Mouse (Mus musculus): ENCODE measurements around the gene Gm49395. TPM values are rescaled to one million over a fixed set of nuclear protein-coding genes. Genes with fewer than 3 reads are reported as not detected.

Gm49395 gene
- polyA plus RNA-seq, 2 experiments, result 1.4 to 7.3 TPM

DNA sequence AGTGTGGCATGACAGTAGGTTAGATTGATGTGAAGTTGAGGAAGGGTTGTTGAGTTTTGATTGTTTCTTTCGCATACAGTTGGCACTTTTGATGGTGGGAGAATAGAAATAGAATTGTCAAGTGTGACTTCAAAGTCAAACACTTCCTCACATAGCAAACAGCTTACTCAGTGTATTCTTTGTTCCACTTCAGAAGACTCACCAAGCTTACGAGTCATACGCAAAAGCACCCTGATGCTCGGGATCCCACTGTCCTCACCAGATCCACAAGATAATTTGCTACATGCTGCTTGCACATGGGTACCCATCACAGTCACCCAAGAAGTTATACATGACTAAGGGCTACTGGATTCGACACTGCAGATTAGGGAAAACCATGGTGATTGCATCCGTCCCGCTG is 36.8 kb upstream of the Gm49395 start:
- TF ChIP-seq POLR2A (IDR thresholded peaks at IDR 0.05; ENCODE audit: borderline replicate concordance, extremely low read depth, insufficient read depth, insufficient read length), result no peak
- no peak overlapping the region for H3K9ac ChIP-seq (ENCODE audit: low read depth, low read length, severe bottlenecking)
- no peak for DNase-seq (ENCODE audit: low spot score)
- WGBS, result 90% methylated on average over 7 of the region's 7 CpGs
- no peak for ATAC-seq (ENCODE audit: low FRiP score, low read depth)
- no peak overlapping the region for H3K4me2 ChIP-seq (replicated peaks; ENCODE audit: low read depth, low read length, severe bottlenecking)
- H3K27me3 ChIP-seq (ENCODE audit: control insufficient read depth, insufficient read depth, low read length), result no peaks in the 10 kb centered on the region
- H3K4me1 ChIP-seq (ENCODE audit: control insufficient read depth, insufficient read depth, low read length), result no peaks in the 10 kb centered on the region
- no peak overlapping the region for H3K27ac ChIP-seq (replicated peaks; ENCODE audit: low read depth, low read length)
- no peak overlapping the region for H3K4me3 ChIP-seq (replicated peaks; ENCODE audit: low read length)
- no peaks in the 10 kb centered on the region for H3K36me3 ChIP-seq (ENCODE audit: control insufficient read depth, insufficient read depth, low read length)
- H3K9me3 ChIP-seq (ENCODE audit: control insufficient read depth, low read length), result no peaks in the 10 kb centered on the region

DNA sequence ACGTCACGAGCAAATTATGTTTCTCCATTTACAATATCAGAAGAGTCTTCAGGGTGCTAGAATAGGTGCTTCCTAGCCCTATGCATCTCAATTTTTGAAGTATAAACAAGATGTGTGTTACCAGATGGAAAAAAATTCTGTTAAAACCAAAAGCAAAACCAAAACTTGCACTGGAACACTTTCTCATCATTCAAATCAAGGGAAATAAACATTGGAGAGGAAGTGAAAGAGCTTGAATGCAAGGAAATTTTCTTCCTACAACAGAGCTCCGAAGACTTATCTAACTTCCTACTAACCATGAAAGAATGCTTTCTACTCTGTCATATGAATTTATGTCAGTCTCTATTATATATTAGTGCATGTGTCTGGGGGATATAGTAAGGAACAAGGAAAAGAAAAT is 35.0 kb upstream of the Gm49395 start:
- H3K9ac ChIP-seq (ENCODE audit: low read depth, low read length, severe bottlenecking), result no peak overlapping the region
- 75% methylated on average over 3 of the region's 3 CpGs for WGBS
- DNase-seq (ENCODE audit: low spot score), result no peak
- no peaks in the 10 kb centered on the region for H3K9me3 ChIP-seq (ENCODE audit: control insufficient read depth, low read length)
- no peak overlapping the region for H3K4me2 ChIP-seq (replicated peaks; ENCODE audit: low read depth, low read length, severe bottlenecking)
- H3K27me3 ChIP-seq (ENCODE audit: control insufficient read depth, insufficient read depth, low read length), result no peaks in the 10 kb centered on the region
- no peak for ATAC-seq (ENCODE audit: low FRiP score, low read depth)
- H3K27ac ChIP-seq (replicated peaks; ENCODE audit: low read depth, low read length), result no peak overlapping the region
- peaks cover 3% of the 10 kb centered on the region for H3K4me1 ChIP-seq (ENCODE audit: control insufficient read depth, insufficient read depth, low read length)
- H3K36me3 ChIP-seq (ENCODE audit: control insufficient read depth, insufficient read depth, low read length), result no peaks in the 10 kb centered on the region
- H3K4me3 ChIP-seq (replicated peaks; ENCODE audit: low read length), result no peak overlapping the region
- no peak for TF ChIP-seq POLR2A (IDR thresholded peaks at IDR 0.05; ENCODE audit: borderline replicate concordance, extremely low read depth, insufficient read depth, insufficient read length)

DNA sequence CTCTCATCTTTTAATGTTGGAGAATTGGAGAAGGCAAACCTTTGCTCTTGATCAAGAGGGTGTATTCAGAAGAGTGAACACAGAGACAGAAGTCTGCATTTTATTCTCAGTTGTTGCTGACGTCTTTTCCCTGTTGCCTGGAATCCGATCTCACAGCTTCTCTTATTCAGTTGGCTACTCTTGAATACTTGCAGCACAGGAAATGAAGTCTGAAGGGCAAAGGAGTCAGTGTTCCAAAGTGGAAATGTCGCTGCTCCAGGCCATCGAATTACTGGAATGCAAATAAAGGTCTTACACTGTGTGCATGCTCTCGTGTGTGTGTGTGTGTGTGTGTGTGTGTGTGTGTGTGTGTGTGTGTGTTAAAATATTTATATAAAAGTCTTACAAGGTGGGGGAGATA is 30.7 kb upstream of the Gm49395 start:
- 18% methylated on average over 5 of the region's 5 CpGs for WGBS
- H3K27ac ChIP-seq (replicated peaks; ENCODE audit: low read depth, low read length), result no peak overlapping the region
- H3K4me2 ChIP-seq (replicated peaks; ENCODE audit: low read depth, low read length, severe bottlenecking), result no peak overlapping the region
- peaks cover 3% of the 10 kb centered on the region for H3K4me1 ChIP-seq (ENCODE audit: control insufficient read depth, insufficient read depth, low read length)
- DNase-seq (ENCODE audit: low spot score) (no peak), ATAC-seq (ENCODE audit: low FRiP score, low read depth) (no peak)
- no peak overlapping the region for H3K4me3 ChIP-seq (replicated peaks; ENCODE audit: low read length)
- H3K9me3 ChIP-seq (ENCODE audit: control insufficient read depth, low read length), result no peaks in the 10 kb centered on the region
- no peak for TF ChIP-seq POLR2A (IDR thresholded peaks at IDR 0.05; ENCODE audit: borderline replicate concordance, extremely low read depth, insufficient read depth, insufficient read length)
- no peaks in the 10 kb centered on the region for H3K27me3 ChIP-seq (ENCODE audit: control insufficient read depth, insufficient read depth, low read length)
- H3K9ac ChIP-seq (ENCODE audit: low read depth, low read length, severe bottlenecking), result no peak overlapping the region
- no peaks in the 10 kb centered on the region for H3K36me3 ChIP-seq (ENCODE audit: control insufficient read depth, insufficient read depth, low read length)

DNA sequence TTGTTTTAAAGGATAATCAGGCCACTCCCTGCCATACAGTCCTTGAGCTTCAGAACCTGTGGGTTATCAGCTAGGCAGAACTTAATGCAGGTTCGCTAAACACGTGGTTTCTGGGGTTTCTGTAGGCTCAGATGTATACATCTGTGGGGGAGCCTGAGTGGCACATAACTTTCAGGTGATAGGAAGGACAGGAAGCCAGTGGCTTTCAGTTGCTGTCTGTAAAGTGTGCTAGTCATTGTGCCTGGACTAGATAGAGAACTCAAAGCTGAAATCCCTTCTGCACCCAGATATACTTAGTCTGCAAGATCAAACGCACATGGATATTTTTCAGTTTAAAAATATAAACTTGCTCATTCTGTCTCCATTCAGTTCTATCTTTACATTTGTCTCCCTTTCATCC is 29.7 kb upstream of the Gm49395 start:
- Histone ChIP-seq H3K9ac (ENCODE audit: low read depth, low read length, severe bottlenecking) (no peak overlapping the region), H3K4me3 (replicated peaks; ENCODE audit: low read length) (no peak overlapping the region), H3K27ac (replicated peaks; ENCODE audit: low read depth, low read length) (no peak overlapping the region), H3K36me3 (ENCODE audit: control insufficient read depth, insufficient read depth, low read length) (no peaks in the 10 kb centered on the region), H3K9me3 (ENCODE audit: control insufficient read depth, low read length) (no peaks in the 10 kb centered on the region), H3K4me1 (ENCODE audit: control insufficient read depth, insufficient read depth, low read length) (peaks cover 3% of the 10 kb centered on the region), H3K4me2 (replicated peaks; ENCODE audit: low read depth, low read length, severe bottlenecking) (no peak overlapping the region), H3K27me3 (ENCODE audit: control insufficient read depth, insufficient read depth, low read length) (no peaks in the 10 kb centered on the region)
- no peak for TF ChIP-seq POLR2A (IDR thresholded peaks at IDR 0.05; ENCODE audit: borderline replicate concordance, extremely low read depth, insufficient read depth, insufficient read length)
- no peak for ATAC-seq (ENCODE audit: low FRiP score, low read depth)
- no peak for DNase-seq (ENCODE audit: low spot score)
- 74% methylated on average over 3 of the region's 3 CpGs for WGBS

DNA sequence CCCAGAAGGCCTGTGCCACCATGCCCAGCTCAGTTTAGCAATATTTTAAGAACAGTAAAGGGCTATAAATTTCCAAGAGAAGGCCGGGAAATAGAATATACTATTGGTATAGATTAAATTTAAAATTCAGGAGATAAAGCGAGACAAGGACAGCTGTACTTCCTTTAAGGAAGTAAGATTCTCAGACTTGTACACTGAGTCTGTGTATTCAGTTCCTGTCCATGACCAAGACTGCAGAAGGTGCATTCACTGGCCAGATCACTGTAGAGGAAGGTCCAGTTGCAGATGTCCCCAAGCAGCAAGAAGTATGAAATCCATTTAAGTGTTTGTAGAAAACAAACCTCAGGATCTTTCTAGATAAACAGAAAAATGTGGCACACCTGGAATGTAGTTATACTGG is 28.3 kb upstream of the Gm49395 start:
- ATAC-seq (ENCODE audit: low FRiP score, low read depth), result no peak
- Histone ChIP-seq H3K27ac (replicated peaks; ENCODE audit: low read depth, low read length) (no peak overlapping the region), H3K36me3 (ENCODE audit: control insufficient read depth, insufficient read depth, low read length) (no peaks in the 10 kb centered on the region), H3K4me2 (replicated peaks; ENCODE audit: low read depth, low read length, severe bottlenecking) (no peak overlapping the region), H3K9ac (ENCODE audit: low read depth, low read length, severe bottlenecking) (no peak overlapping the region), H3K27me3 (ENCODE audit: control insufficient read depth, insufficient read depth, low read length) (no peaks in the 10 kb centered on the region), H3K4me3 (replicated peaks; ENCODE audit: low read length) (no peak overlapping the region), H3K4me1 (ENCODE audit: control insufficient read depth, insufficient read depth, low read length) (peaks cover 3% of the 10 kb centered on the region), H3K9me3 (ENCODE audit: control insufficient read depth, low read length) (no peaks in the 10 kb centered on the region)
- WGBS, result 90% methylated on average over 2 of the region's 2 CpGs
- no peak for DNase-seq (ENCODE audit: low spot score)
- TF ChIP-seq POLR2A (IDR thresholded peaks at IDR 0.05; ENCODE audit: borderline replicate concordance, extremely low read depth, insufficient read depth, insufficient read length), result no peak

DNA sequence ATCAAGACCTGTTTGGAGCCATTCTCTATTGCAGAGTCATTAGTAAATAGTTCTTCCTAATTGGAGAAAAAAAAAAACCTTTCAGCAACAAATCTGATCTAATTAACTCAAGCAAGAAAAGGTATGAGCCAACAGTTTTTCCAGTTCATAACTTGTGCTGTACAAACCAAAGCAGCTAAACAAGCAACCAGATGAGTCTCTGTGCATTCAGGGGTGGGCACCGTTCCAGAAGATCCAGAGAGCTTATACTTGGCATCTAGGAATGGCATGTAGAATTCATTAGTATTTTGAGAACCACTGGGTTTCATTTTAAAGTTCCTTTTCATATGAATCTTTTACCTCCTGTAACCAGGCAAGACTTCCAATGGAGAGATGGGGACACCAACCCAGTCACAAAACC is 26.1 kb upstream of the Gm49395 start:
- H3K9me3 ChIP-seq (ENCODE audit: control insufficient read depth, low read length), result no peaks in the 10 kb centered on the region
- H3K27ac ChIP-seq (replicated peaks; ENCODE audit: low read depth, low read length), result no peak overlapping the region

More for the DNA sequence above, 26.1 kb upstream of the Gm49395 start:
- no peak overlapping the region for H3K4me3 ChIP-seq (replicated peaks; ENCODE audit: low read length)
- no peak for TF ChIP-seq POLR2A (IDR thresholded peaks at IDR 0.05; ENCODE audit: borderline replicate concordance, extremely low read depth, insufficient read depth, insufficient read length)
- DNase-seq (ENCODE audit: low spot score), result no peak
- 87% methylated on average over 1 of the region's 1 CpGs for WGBS
- no peak overlapping the region for H3K9ac ChIP-seq (ENCODE audit: low read depth, low read length, severe bottlenecking)
- no peaks in the 10 kb centered on the region for H3K27me3 ChIP-seq (ENCODE audit: control insufficient read depth, insufficient read depth, low read length)
- no peak overlapping the region for H3K4me2 ChIP-seq (replicated peaks; ENCODE audit: low read depth, low read length, severe bottlenecking)
- no peaks in the 10 kb centered on the region for H3K36me3 ChIP-seq (ENCODE audit: control insufficient read depth, insufficient read depth, low read length)
- peaks cover 3% of the 10 kb centered on the region for H3K4me1 ChIP-seq (ENCODE audit: control insufficient read depth, insufficient read depth, low read length)
- no peak for ATAC-seq (ENCODE audit: low FRiP score, low read depth)
